Mouse (Mus musculus): ENCODE results near the gene Klf16.

Gene Klf16

DNA sequence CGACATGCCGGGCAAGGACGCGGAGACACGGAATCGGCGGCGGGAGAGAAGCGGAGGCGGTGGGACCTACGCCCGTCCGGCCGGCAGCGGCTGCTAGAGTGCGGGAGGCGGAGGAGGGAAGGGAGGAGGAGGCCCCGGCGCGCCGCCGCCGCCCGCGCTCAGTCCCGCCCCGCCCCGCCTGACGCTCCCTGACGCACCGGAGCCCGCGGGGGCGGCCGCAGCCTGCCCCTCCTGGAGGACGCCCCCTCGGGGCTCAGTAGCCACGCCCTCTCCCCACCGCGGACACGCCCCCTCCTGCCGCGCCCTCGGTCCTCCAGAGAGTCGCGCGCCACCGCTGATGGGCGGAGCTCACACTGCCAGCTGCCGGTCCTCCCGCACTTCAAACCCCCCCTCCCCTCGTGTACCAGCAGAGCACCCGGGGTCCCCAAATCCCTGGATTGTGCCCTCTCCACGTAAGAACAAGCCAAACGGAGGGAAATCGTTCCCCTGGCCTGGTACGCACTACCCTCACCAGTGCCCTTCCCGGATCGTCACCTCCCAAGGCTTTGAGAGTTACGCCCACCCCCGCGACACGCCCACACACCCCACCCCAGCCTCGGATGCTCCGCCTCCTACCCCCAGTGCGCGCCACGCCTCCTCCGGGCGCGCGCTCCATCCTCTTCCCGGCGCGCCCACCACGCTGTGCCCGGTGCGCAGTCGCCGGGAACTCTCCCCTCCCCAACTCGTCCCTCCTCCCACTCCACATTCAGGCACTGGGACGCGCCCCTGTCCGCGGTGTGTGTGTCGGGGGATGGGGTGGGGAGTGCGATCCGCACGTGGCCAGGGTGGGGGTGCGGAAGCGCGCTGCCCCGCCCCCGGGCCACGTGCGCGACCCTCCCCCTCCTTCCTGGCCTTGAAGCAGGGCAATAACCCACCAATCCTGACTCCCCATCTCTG is at the start of gene Klf16:
TSS of gene Klf16 (minus strand) at position 127 of the 936 bp plus-strand sequence.
- peak; percentile 99 for DNase-seq (ENCODE audit: low read depth, low spot score)

DNA sequence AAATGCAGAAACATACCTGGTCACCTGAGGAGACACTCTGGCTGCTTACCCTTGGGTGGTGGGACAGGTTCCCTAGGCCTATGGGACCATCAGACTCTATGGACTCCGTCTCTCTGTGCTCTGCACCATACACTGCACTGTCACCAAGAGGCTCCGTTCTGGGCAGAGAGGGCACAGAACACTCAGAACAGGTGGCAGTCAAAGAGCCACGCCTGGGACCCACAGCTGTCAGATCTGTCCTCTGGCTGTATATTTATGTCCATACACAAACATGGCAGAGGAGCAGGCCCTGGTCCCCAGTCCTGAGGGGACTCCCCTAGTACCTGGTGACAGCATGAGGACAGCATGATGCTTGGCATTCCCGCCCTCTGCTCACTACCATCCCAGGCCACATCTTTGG is 48.6 kb upstream of the Klf16 start:
- DNase-seq (ENCODE audit: low read depth, low spot score) = no peak

DNA sequence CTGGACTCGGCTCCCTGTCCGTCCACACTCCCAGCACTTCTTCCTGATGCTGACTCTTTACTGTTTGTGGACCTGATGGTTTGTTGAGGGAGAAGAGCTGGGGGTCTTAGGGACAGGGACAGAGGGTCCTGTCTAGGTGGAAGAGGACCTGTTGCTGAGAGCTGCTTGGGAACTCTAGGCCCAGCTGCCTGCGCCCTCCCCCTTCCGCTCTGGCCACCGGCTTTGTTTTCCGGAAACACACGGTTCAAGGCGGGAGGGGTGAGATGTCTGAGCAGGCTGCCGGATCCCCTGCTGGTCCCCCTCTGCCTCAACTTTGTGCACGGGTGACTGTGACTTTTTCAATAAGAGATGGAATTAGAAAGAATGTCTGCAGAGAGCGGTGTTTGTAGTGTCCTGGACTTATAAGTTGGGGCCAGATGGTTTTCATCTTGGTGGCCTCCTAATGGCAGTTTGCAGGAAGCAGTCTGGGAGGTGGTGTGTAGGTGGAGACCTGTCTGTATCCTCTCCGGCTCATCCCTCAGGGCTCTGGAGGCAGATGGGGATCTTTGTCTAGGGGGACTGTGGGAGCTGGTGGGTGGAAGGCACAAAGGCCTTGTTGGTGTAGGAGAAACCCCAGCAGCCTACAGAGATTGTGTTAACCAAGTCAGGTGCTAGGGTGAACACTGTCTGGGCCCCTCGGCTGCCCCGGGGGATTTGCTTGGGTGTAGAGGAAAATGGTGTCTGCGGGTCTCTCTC is 46.5 kb upstream of the Klf16 start:
- DNase-seq (ENCODE audit: low read depth, low spot score) = peak; percentile 80

DNA sequence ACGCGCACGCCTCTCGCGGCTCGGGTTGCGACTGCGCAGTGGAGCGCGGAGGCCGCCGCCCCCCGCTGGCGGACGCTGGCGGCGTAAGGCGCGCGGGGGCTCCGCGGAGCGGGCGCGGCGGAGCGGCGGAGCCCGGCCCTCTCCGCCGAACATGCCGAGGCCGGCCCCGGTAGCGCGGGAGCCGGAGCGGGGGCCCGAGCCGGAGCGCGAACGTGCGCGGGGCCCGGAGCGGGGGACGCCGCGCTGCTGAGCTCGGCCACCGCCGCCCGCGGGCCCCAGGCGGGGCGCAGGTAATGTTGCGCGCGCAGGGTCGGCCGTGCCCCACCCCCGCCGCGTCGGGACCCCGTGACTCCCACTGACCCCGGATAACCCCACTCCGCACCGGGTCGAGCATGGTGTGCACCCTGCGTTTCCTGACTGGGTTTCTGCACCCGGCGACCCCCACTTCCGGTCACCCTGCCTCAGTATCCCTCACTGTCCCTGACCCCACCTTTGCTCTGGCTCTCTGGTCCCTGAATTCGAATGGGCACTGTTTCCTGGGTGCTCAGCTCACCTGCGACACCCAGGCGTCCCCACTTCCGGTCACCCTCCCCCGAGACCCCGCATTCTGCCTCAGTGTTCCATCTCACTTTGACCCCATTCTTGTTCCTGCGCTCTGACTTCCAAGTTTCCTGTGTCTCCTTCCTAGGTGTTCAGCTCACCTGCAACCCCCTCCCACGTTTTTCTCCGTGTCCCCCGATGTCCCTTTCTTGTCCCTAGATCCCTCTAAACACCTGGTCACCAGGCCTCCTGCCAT is 45.7 kb upstream of the Klf16 start, which contains the start of gene Csnk1g2:
TSS of gene Csnk1g2 (plus strand) at position 178 of the 796 bp plus-strand sequence.
- no peak for DNase-seq (ENCODE audit: low read depth, low spot score)

DNA sequence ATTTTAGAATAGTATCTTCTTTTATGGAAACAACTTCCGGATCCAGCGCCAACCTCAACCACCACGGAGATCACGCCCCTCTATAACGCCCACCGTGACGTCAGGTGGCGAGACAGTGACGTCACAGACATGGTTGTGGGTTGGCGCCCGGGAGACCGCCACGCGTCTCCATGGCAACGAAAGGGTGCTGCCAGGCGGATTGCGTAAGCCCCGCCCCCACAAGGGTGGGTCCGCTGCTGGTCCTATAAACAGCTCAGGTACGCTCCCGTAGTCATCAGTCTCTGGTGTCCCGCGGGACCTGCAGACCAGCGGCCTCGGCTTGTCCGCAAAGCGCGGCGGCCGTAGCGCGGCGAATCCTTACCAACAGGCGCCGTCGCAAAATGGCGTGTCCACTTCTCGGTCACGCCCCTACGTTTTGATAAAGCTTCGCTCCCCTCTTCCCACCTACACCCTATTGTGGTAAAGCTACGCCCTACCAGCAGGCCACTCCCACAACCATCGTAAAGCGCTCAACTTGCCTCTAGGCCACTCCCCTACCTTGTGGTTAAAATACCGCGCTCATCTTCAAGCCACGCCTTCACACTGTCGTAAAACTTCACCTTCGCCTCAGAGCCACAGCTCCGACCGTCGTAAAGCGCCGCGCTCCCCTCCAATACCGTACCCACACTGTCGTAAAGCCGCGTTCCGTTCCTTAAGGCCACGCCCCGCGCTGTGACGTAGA is 45.0 kb upstream of the Klf16 start:
- peak; percentile 100 for DNase-seq (ENCODE audit: low read depth, low spot score)

DNA sequence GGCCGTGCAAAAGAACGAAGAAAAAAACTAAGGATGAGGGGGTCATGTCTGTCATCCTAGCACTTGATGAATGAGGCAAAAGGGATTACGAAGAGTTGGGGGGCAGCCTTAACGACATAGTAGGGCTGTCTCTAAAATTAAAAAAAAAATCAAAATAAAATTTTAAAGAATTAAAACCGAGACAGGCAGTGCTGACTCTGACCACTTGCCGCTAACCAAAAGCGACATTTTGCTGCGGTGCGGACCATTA is 44.5 kb upstream of the Klf16 start:
- no peak for DNase-seq (ENCODE audit: low read depth, low spot score)

DNA sequence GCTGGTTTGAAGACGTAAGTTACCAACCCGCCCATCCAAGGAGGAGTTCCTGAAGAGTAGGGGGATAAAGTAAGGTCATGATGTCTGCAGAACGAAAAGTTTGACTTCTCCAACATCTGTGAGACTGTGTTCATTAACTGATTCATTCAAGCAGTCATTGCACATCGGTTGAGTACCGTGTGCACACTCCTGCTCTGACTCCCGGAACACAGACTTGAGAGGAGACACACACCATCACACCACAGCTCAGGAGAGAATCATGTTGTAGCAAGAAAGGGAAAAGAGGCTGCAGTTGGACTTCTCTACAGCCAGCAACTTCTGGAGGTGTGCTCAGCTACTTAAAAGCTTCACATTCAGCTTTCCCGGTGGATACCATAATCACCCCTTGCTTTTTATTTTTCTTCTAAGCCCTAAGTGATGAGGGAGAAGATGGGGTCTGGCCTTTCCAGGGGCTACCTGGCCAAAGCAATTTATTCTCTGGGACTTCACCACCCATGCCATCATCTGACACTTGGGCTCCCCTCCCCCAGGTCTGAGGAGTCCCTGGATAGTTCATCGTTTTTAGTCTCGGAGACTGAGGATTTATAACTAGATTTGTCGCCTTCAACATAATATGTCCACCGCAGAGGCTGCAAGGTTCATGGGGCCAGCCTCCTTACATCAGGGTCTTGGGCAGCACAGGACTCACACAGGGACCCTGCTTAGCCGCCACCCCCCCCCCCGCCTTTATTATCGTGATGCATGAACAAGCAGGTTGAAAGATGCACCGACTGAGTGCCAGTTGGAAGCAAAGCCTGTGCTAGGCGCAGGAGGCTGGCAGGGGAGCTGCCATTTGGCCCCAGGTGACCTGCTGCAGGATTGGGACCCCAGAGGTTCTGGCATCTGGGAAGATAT is 43.9 kb upstream of the Klf16 start:
- DNase-seq (ENCODE audit: low read depth, low spot score) = no peak

DNA sequence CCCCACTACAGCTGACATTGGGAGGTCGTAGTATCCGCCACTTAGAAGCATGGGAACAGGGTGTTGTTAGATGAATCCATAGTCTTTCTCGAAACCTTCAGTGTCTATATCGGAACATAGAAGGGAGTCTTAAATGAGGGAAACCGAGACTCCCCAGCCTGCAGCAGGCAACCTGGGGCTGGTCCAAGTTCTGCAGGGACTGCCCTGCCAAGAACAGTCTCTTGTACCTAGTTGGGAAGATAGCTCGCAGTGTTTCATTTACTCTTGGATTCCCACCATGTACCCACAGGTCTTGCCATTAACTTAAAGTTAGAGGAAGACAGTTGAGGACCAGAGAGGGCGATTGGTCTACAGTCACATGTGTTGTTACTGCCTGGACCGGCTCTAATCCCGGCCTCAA is 43.2 kb upstream of the Klf16 start:
- DNase-seq (ENCODE audit: low read depth, low spot score) = no peak

DNA sequence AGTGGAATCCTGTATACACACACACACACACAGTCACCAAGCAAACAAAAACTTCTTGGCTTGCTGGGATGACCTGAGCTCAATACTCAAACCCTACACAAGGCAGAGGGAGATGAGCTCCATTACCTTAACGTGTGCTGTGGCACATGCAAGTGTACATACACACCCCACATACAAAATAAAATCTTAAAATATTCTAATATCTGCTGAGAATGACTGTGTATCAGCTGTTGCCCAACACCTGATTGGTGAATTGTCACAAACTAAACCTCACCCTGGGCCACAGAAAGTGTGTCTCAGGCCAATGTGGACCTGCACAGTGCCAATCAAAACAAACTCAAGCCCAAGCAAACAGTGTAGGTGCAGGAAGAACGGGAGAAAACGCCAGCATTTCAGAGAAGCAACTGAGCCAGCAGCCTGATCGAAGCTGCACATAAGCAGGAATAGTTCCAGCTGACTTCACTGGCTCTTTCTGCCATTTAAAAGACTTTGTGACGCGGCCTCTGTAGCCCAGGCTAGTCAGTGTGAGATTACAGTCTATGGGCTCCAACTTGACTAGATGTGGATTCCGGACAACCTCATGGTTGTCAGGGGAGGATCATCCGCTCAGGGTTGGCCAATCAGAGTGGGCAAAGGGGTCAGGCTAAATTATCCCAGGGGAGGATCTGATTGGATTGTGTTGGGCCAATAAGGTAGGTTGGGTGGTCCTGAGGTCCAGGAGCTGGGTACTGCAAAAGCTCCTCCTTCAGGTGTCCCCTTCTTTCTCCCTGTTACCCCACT is 42.5 kb upstream of the Klf16 start:
- no peak for DNase-seq (ENCODE audit: low read depth, low spot score)

DNA sequence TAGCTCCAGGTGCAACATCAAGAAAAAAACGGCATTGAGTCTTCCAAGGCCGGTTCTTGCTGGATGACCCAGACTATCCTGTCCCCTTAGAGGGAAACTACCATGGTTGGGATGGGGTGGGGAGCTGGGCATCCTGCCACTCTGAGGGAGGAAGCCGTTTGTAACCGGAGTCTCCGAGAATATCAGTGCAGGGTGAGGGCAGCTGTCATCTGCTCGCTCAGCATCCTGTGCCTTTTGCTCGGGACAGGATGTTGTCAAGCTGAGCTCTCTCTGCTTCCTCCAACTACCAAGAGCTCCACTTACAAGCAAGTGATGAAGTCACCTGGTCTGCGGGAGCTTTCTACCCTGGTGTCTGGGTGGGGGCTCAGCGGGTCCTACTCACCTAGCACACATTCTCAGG is 41.1 kb upstream of the Klf16 start:
- DNase-seq (ENCODE audit: low read depth, low spot score) = peak; percentile 86

DNA sequence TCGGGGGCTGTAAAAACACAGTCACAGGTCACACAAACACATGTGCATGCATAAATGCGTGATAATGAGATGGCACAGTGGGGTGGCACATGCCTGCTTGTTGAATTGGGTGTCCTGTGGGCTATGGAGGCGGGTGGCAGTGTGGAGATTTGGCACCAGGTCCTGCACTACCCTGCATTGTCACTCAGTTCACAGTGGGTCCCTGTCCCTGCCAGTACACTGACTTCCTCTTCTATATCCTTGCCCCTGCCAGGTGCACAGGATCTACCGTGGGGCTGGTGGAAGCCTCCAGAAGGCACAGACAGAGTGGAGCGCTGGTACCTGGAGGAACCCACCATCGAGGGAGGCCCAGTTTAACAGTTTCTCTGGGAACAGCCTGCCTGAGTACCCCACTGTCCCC is 37.2 kb upstream of the Klf16 start:
- no peak for DNase-seq (ENCODE audit: low read depth, low spot score)

DNA sequence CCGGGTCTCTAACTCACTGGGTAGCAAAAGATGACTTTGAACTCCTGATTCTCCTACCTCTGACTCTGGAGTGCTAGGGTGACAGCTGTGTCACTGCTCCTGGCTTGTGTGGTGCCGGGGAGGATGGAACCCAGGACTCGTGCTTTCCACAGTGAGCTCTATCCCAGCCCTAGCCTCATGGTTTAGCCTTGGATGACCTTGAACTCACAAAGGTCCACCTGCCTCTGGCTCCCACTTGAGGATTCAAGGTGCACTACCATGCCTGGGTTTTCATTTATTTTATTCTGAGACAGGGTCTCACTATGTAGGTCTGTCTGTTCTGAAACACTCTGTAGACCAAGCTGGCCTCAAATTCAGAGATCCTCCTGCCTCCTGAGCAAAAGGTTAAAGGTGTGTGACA is 36.7 kb upstream of the Klf16 start:
- no peak for DNase-seq (ENCODE audit: low read depth, low spot score)

DNA sequence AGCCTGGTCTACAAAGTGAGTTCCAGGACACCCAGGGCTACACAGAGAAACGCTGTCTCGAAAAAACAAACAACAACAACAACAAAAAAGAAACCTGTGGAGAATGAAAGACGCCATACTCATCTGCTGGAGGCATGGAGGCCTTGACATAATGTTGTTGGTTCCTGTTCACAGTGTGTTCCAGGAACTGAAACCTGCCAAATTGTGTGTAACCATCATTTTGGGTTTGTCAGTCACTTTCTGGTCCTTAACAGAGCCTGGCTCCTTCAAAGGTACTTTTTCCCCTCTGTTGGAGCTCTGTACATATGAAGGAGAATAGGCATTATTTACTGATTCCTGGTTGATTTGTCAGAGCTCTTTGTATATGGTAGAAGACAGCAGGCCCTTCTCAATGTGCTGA is 34.8 kb upstream of the Klf16 start:
- DNase-seq (ENCODE audit: low read depth, low spot score) = no peak

DNA sequence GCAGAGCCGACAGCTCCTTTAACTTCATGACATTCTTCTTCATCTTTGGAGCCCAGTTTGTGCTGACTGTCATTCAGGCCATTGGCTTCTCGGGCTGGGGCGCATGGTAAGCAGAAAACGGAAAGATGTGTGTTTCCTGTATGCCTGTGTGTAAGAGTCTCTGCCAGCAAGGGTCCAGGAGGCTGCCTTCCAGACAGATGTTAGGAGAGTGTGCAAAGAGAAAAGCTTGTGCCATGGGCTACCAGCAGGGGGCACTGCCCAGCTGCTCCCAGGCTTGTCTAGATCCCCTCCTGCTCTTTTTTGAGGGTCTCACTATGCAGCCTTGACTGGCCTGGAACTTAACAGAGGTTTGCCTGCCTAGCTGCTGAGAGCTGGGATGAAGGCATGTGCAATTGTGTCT is 33.9 kb upstream of the Klf16 start:
- peak; percentile 78 for DNase-seq (ENCODE audit: low read depth, low spot score)

DNA sequence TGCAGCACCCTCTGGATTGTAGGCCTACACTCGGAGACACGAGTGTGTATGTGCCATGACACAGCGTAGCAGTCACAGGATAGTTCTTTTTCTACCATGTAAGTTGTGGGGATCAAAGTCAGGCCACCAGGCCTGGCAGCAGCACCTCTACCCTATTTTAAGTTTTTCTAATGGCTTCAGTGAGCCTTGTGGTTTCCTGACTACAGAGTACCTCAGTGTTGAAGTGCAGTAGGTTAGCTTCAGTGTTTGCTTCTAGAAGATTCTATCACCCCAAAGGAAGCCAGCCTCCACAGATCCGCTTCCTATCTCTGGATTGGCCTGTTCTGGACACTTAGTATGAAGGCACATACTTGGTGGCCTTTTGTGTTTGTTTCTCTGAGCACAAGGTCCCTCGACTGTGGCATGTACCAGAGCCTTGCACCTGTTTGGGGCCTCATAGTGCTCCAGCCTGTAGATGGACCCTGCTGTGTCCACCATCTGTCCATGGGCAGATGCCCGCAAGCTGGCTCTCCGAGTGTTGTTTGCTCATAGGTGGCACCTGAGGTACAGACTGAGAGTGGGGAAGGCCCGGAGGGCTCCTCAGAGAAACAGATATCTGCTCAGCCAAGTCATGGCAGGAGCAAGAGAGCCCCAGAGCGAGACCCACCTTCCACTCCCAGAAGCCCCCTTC is 33.1 kb upstream of the Klf16 start:
- peak; percentile 41 for DNase-seq (ENCODE audit: low read depth, low spot score)

DNA sequence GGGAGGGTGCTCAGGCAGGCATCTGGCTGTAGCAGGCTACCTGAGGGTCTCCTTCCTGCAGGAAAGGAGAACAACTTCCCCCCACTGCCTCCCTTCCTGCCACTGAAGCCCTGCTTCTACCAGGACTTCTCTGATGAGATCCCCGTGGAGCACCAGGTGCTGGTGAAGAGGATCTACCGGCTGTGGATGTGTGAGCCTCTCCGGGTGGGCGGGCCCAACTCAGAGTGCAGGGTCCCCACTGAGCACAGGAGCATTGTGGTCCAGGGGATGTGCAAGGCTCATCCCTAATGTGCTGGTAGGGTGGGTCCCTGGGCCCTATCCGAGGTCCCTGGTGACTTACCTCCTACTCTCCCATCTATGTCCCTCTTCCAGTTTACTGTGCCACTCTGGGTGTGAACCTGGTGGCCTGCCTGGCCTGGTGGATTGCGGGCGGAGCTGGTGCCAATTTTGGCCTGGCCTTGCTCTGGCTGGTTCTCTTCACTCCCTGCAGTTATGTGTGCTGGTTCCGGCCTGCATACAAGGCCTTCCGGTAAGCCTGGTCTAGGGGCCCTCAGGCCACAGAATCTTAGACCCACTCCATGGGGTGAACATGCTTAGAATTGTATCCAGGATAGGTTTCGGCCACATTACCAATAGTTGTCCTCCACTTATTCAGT is 32.3 kb upstream of the Klf16 start:
- DNase-seq (ENCODE audit: low read depth, low spot score) = no peak

DNA sequence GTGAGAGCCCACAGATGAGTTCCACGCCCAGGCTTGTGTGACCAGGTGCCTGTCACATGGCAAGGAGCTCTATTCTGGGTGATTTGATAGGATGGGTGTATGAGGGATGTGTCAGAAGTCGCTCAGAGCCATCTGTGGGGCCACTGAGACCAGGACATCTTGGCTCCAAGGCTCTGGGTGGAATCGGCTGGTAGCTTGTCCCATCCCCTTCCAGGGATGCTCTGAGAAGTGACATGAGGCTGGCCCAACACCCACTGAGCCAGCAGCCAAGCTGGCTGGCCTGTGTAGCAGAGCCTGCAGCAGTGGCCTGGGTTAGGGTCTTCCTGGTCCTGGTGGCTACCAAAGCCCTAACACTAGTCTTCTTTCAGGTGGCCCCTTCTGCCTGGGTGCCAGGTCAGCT is 31.3 kb upstream of the Klf16 start:
- DNase-seq (ENCODE audit: low read depth, low spot score) = no peak

DNA sequence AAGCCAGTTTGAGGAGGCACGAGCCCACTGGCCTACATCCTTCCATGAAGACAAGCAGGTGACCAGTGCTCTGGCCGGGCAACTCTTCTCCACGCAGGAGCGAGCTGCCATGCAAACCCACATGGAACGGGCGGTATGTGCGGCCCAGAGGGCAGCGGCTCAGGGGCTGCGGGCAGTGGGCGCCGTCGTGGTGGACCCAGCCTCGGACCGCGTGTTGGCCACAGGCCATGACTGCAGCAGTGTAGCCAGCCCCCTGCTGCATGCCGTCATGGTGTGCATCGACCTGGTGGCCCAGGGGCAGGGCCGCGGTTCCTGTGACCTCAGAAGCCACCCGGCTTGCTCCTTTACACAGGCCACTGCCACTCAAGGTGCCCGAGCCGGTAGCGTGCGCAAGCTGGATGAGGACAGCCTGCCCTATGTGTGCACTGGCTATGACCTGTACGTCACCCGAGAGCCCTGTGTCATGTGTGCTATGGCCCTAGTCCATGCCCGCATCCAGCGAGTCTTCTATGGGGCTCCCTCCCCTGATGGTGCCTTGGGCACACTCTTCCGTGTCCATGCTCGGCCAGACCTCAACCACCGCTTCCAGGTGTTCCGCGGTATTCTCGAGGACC is 29.7 kb upstream of the Klf16 start:
- peak; percentile 24 for DNase-seq (ENCODE audit: low read depth, low spot score)

Measured in CD4-positive, CD25-positive, alpha-beta regulatory T cell, adult 2 months (primary cell).